Mouse (Mus musculus) embryonic facial prominence, embryonic 12.5 days (tissue): ENCODE measurements around the gene Sufu. TPM values are rescaled to one million over a fixed set of nuclear protein-coding genes. Genes with fewer than 3 reads are reported as not detected.

Experiments used
- ATAC-seq: fragments of 200-750 bp; cut with Nextera tagmentation; 2 replicates; pipeline ENCODE4 v1.8.0; 2017; ENCODE audit not compliant: insufficient number of reproducible peaks, insufficient read depth, low FRiP score, low TSS enrichment
- H3K27ac ChIP-seq: fragments of 300-500 bp; sonication (generic); 2 replicates; pipeline ENCODE4 v1.5.1; 2016; ENCODE audit warnings: mild to moderate bottlenecking
- H3K27me3 ChIP-seq: fragments of 300-500 bp; sonication (generic); 2 replicates; pipeline ENCODE4 v1.6.1; 2016; ENCODE audit warnings: mild to moderate bottlenecking, moderate library complexity
- H3K36me3 ChIP-seq: fragments of 300-500 bp; sonication (generic); 2 replicates; pipeline ENCODE4 v1.6.1; 2016; ENCODE audit warnings: mild to moderate bottlenecking
- H3K4me1 ChIP-seq: fragments of 300-500 bp; sonication (generic); 2 replicates; pipeline ENCODE4 v1.6.1; 2016
- H3K4me2 ChIP-seq: fragments of 300-500 bp; sonication (generic); replicated peaks from 2 replicates; pipeline ENCODE4 v1.6.1; 2016; ENCODE audit warnings: mild to moderate bottlenecking, moderate library complexity
- H3K4me3 ChIP-seq: fragments of 300-500 bp; sonication (generic); 2 replicates; pipeline ENCODE4 v1.5.1; 2016; ENCODE audit warnings: mild to moderate bottlenecking
- H3K9ac ChIP-seq: fragments of 300-500 bp; sonication (generic); 2 replicates; pipeline ENCODE4 v1.6.1; 2016; ENCODE audit warnings: mild to moderate bottlenecking, moderate library complexity
- H3K9me3 ChIP-seq: fragments of 300-500 bp; sonication (generic); 2 replicates; pipeline ENCODE4 v1.6.1; 2016; ENCODE audit warnings: mild to moderate bottlenecking, moderate library complexity
- WGBS: fragments of 180-500 bp; shearing (Covaris S2); methylation state at CpG from one replicate; pipeline ENCODE4 v1.1.7; 2016; 5-methylcytosine and 5-hydroxymethylcytosine counted together
- polyA plus RNA-seq: library from polyadenylated mRNA; unstranded; fragments of >200 nt; fragmentation: Nextera tagmentation; extraction: Ambion mirVana; gene quantifications from 2 replicates; pipeline ENCODE4 v1.2.1, GENCODE M21; 2016

Sufu gene
- polyA plus RNA-seq, 1 experiment from 2014 or later, result 47.6 TPM

- H3K27ac ChIP-seq, result no peak overlapping the region; the same call in 1 of the 2 replicates
- no peak overlapping the region for H3K4me3 ChIP-seq
- WGBS, result 51% methylated on average over 10 of the region's 10 CpGs
- no peak overlapping the region for H3K9ac ChIP-seq
- peaks cover 63% of the 10 kb centered on the region for H3K36me3 ChIP-seq
- H3K9me3 ChIP-seq, result no peaks in the 10 kb centered on the region
- ATAC-seq, result no peak
- no peak overlapping the region for H3K4me2 ChIP-seq
- no peaks in the 10 kb centered on the region for H3K27me3 ChIP-seq
- peaks cover 51% of the 10 kb centered on the region for H3K4me1 ChIP-seq
These were observed 80.7 kb downstream of the Sufu start for GRCm38 (mm10) chr19:46477432-46477845.

GRCm38 (mm10) chr19:46478242-46478641 lies 81.5 kb downstream of the Sufu start:
- peak overlapping the region; percentile 12; the same call in 1 of the 2 replicates for H3K27ac ChIP-seq
- H3K4me1 ChIP-seq, result peaks cover 59% of the 10 kb centered on the region
- 93% methylated on average over 4 of the region's 4 CpGs for WGBS
- H3K4me2 ChIP-seq, result no peak overlapping the region
- no peaks in the 10 kb centered on the region for H3K9me3 ChIP-seq
- H3K9ac ChIP-seq, result no peak overlapping the region
- no peak overlapping the region for H3K4me3 ChIP-seq
- no peaks in the 10 kb centered on the region for H3K27me3 ChIP-seq
- peaks cover 61% of the 10 kb centered on the region for H3K36me3 ChIP-seq
- no peak for ATAC-seq

- Histone ChIP-seq H3K27ac (0 out of 2 replicates have a peak overlapping the region, but pooled peaks have one; percentile 12), H3K36me3 (peaks cover 60% of the 10 kb centered on the region), H3K9ac (no peak overlapping the region), H3K4me3 (no peak overlapping the region), H3K27me3 (no peaks in the 10 kb centered on the region), H3K4me1 (peaks cover 63% of the 10 kb centered on the region), H3K9me3 (no peaks in the 10 kb centered on the region), H3K4me2 (no peak overlapping the region)
- WGBS, result 67% methylated on average over 5 of the region's 5 CpGs
- no peak for ATAC-seq
These were observed 82.1 kb downstream of the Sufu start for GRCm38 (mm10) chr19:46478826-46479225.

- Histone ChIP-seq H3K27ac (peak overlapping the region; percentile 67; the same call in 1 of the 2 replicates), H3K27me3 (no peaks in the 10 kb centered on the region), H3K9me3 (no peaks in the 10 kb centered on the region), H3K4me3 (no peak overlapping the region), H3K4me1 (peaks cover 64% of the 10 kb centered on the region), H3K36me3 (peaks cover 54% of the 10 kb centered on the region), H3K4me2 (no peak overlapping the region), H3K9ac (no peak overlapping the region)
- WGBS, result 60% methylated on average over 21 of the region's 21 CpGs
- ATAC-seq, result no peak
These were observed 82.8 kb downstream of the Sufu start for GRCm38 (mm10) chr19:46479306-46480075.

GRCm38 (mm10) chr19:46480624-46481345 lies 84.1 kb downstream of the Sufu start:
- no peaks in the 10 kb centered on the region for H3K27me3 ChIP-seq
- H3K4me2 ChIP-seq, result no peak overlapping the region
- H3K9ac ChIP-seq, result no peak overlapping the region
- H3K4me1 ChIP-seq, result peaks cover 64% of the 10 kb centered on the region
- no peak for ATAC-seq
- H3K9me3 ChIP-seq, result no peaks in the 10 kb centered on the region
- 59% methylated on average over 10 of the region's 10 CpGs for WGBS
- peaks cover 52% of the 10 kb centered on the region for H3K36me3 ChIP-seq
- no peak overlapping the region for H3K4me3 ChIP-seq
- peak overlapping the region; percentile 64 for H3K27ac ChIP-seq

- Histone ChIP-seq H3K4me1 (peaks cover 64% of the 10 kb centered on the region), H3K4me2 (no peak overlapping the region), H3K4me3 (no peak overlapping the region), H3K36me3 (peaks cover 57% of the 10 kb centered on the region), H3K27me3 (no peaks in the 10 kb centered on the region), H3K9me3 (no peaks in the 10 kb centered on the region), H3K27ac (peak overlapping the region; percentile 64), H3K9ac (no peak overlapping the region)
- ATAC-seq, result no peak
- 21% methylated on average over 3 of the region's 3 CpGs for WGBS
These were observed 84.7 kb downstream of the Sufu start for GRCm38 (mm10) chr19:46481352-46481751.

GRCm38 (mm10) chr19:46481756-46482155 lies 85.1 kb downstream of the Sufu start:
- Histone ChIP-seq H3K27ac (peak overlapping the region; percentile 30; the same call in 1 of the 2 replicates), H3K27me3 (no peaks in the 10 kb centered on the region), H3K4me2 (no peak overlapping the region), H3K9me3 (no peaks in the 10 kb centered on the region), H3K4me1 (peaks cover 64% of the 10 kb centered on the region), H3K4me3 (no peak overlapping the region), H3K9ac (no peak overlapping the region), H3K36me3 (peaks cover 58% of the 10 kb centered on the region)
- ATAC-seq, result no peak
- 18% methylated on average over 4 of the region's 4 CpGs for WGBS

- Histone ChIP-seq H3K9me3 (no peaks in the 10 kb centered on the region), H3K27me3 (no peaks in the 10 kb centered on the region), H3K4me2 (no peak overlapping the region), H3K9ac (no peak overlapping the region), H3K4me1 (peaks cover 56% of the 10 kb centered on the region), H3K4me3 (no peak overlapping the region), H3K36me3 (peaks cover 60% of the 10 kb centered on the region), H3K27ac (no peak overlapping the region)
- ATAC-seq, result no peak
- 38% methylated on average over 17 of the region's 17 CpGs for WGBS
These were observed 86.3 kb downstream of the Sufu start for GRCm38 (mm10) chr19:46482896-46483516.

GRCm38 (mm10) chr19:46483701-46484328 lies 87.1 kb downstream of the Sufu start:
- no peak for ATAC-seq
- H3K4me1 ChIP-seq, result peaks cover 48% of the 10 kb centered on the region
- peaks cover 53% of the 10 kb centered on the region for H3K36me3 ChIP-seq
- 77% methylated on average over 15 of the region's 15 CpGs for WGBS
- H3K4me2 ChIP-seq, result no peak overlapping the region
- H3K9me3 ChIP-seq, result no peaks in the 10 kb centered on the region
- H3K4me3 ChIP-seq, result no peak overlapping the region
- H3K27ac ChIP-seq, result peak overlapping the region; percentile 46; the same call in 1 of the 2 replicates
- H3K9ac ChIP-seq, result no peak overlapping the region
- H3K27me3 ChIP-seq, result no peaks in the 10 kb centered on the region

GRCm38 (mm10) chr19:46484518-46484917 lies 87.8 kb downstream of the Sufu start:
- Histone ChIP-seq H3K9ac (no peak overlapping the region), H3K4me3 (no peak overlapping the region), H3K36me3 (peaks cover 47% of the 10 kb centered on the region), H3K9me3 (no peaks in the 10 kb centered on the region), H3K4me1 (peaks cover 41% of the 10 kb centered on the region), H3K4me2 (no peak overlapping the region), H3K27me3 (no peaks in the 10 kb centered on the region), H3K27ac (no peak overlapping the region)
- WGBS, result 76% methylated on average over 5 of the region's 5 CpGs
- ATAC-seq, result no peak

- peaks cover 34% of the 10 kb centered on the region for H3K4me1 ChIP-seq
These were observed 89.2 kb downstream of the Sufu start for GRCm38 (mm10) chr19:46485847-46486246.

More at GRCm38 (mm10) chr19:46485847-46486246, 89.2 kb downstream of the Sufu start:
- H3K27me3 ChIP-seq, result no peaks in the 10 kb centered on the region
- no peak overlapping the region for H3K27ac ChIP-seq
- no peak overlapping the region for H3K4me3 ChIP-seq
- no peak overlapping the region for H3K9ac ChIP-seq
- 77% methylated on average over 9 of the region's 9 CpGs for WGBS
- no peak overlapping the region for H3K4me2 ChIP-seq
- H3K36me3 ChIP-seq, result peaks cover 39% of the 10 kb centered on the region
- H3K9me3 ChIP-seq, result no peaks in the 10 kb centered on the region
- no peak for ATAC-seq
